Mouse (Mus musculus): ENCODE data around the gene Smtnl1.
"Not testable (repeated sequence)": the region's sequence is repeated elsewhere in the genome, so short reads cannot be mapped to it uniquely, and the experiment has no call there.

Gene Smtnl1

GRCm38 (mm10) chr2:84838593-84838949 is 16.1 kb upstream of the Smtnl1 start, which contains the start of gene Slc43a1:
Gene Slc43a1 (plus strand): TSS chr2:84838850.
- DNase-seq (ENCODE audit: low spot score in 2 of 2): no peak

- no peak for DNase-seq (ENCODE audit: low spot score in 2 of 2)
These were observed 15.6 kb upstream of the Smtnl1 start for GRCm38 (mm10) chr2:84837817-84838592.

GRCm38 (mm10) chr2:84837107-84837506 is 14.7 kb upstream of the Smtnl1 start:
- no peak for DNase-seq (ENCODE audit: low spot score in 2 of 2)

GRCm38 (mm10) chr2:84831666-84832391 is 9.4 kb upstream of the Smtnl1 start:
- peak; percentile 63 to 82 for DNase-seq (ENCODE audit: low spot score in 2 of 2)

GRCm38 (mm10) chr2:84827283-84827920 is 5.0 kb upstream of the Smtnl1 start:
- DNase-seq (ENCODE audit: low spot score in 2 of 2): no peak

GRCm38 (mm10) chr2:84826488-84827282 is 4.2 kb upstream of the Smtnl1 start, which contains the start of gene Timm10:
Gene Timm10 (plus strand): TSS chr2:84826997.
- peak; percentile 85 to 86 for DNase-seq (ENCODE audit: low spot score in 2 of 2)

- no peak for DNase-seq (ENCODE audit: low spot score in 2 of 2)
These were observed 785 bp upstream of the Smtnl1 start for GRCm38 (mm10) chr2:84823237-84823636.

- DNase-seq (ENCODE audit: low spot score in 2 of 2): no peak
These were observed 2.6 kb downstream of the Smtnl1 start for GRCm38 (mm10) chr2:84819861-84820260.

GRCm38 (mm10) chr2:84812676-84813075 is 9.8 kb downstream of the Smtnl1 start:
- DNase-seq (ENCODE audit: low spot score in 2 of 2): no peak

GRCm38 (mm10) chr2:84811880-84812279 is 10.6 kb downstream of the Smtnl1 start:
- DNase-seq (ENCODE audit: low spot score in 2 of 2): no peak

GRCm38 (mm10) chr2:84810886-84811577 is 11.4 kb downstream of the Smtnl1 start:
- DNase-seq (ENCODE audit: low spot score in 2 of 2): peak; percentile 75 to 85

- no peak for DNase-seq (ENCODE audit: low spot score in 2 of 2)
These were observed 11.9 kb downstream of the Smtnl1 start for GRCm38 (mm10) chr2:84810526-84810885.

GRCm38 (mm10) chr2:84809330-84809729 is 13.1 kb downstream of the Smtnl1 start:
- no peak for DNase-seq (ENCODE audit: low spot score in 2 of 2)

- DNase-seq (ENCODE audit: low spot score in 2 of 2): no peak
These were observed 15.9 kb downstream of the Smtnl1 start for GRCm38 (mm10) chr2:84806546-84806945.

GRCm38 (mm10) chr2:84803963-84804362 is 18.5 kb downstream of the Smtnl1 start:
- DNase-seq (ENCODE audit: low spot score in 2 of 2): no peak

- DNase-seq (ENCODE audit: low spot score in 2 of 2): not testable (repeated sequence)
These were observed 21.2 kb downstream of the Smtnl1 start for GRCm38 (mm10) chr2:84801223-84801622.

GRCm38 (mm10) chr2:84800304-84800703 is 22.1 kb downstream of the Smtnl1 start:
- no peak for DNase-seq (ENCODE audit: low spot score in 2 of 2)

GRCm38 (mm10) chr2:84799041-84799561 is 23.4 kb downstream of the Smtnl1 start:
- peak in 1 of 2 experiments; percentile 43 for DNase-seq (ENCODE audit: low spot score in 2 of 2)

GRCm38 (mm10) chr2:84798493-84798921 is 23.9 kb downstream of the Smtnl1 start, which contains the start of gene Ube2l6:
Gene Ube2l6 (plus strand): TSS chr2:84798828.
- DNase-seq (ENCODE audit: low spot score in 2 of 2): peak; percentile 61 to 63

GRCm38 (mm10) chr2:84797833-84798492 is 24.5 kb downstream of the Smtnl1 start:
- peak; percentile 69 to 78 for DNase-seq (ENCODE audit: low spot score in 2 of 2)
